Mouse (Mus musculus) midbrain, postnatal 0 days (tissue): ENCODE results near the gene Lamb1. TPM values are rescaled to one million over a fixed set of nuclear protein-coding genes. Genes with fewer than 3 reads are reported as not detected.

Experiments used
- ATAC-seq: fragments of 200-750 bp; cut with Nextera tagmentation; 2 replicates; pipeline ENCODE4 v1.8.0; 2017; ENCODE audit warnings: moderate number of reproducible peaks, mild to moderate bottlenecking, moderate TSS enrichment, moderate library complexity; ENCODE audit not compliant: low FRiP score
- DNase-seq: peaks from one replicate; pipeline ENCODE4 v3.0.0-alpha.2; 2015; ENCODE audit warnings: low spot score
- H3K27ac ChIP-seq: fragments of 300-500 bp; sonication (generic); 2 replicates; pipeline ENCODE4 v1.5.1; 2014; ENCODE audit warnings: low read depth, mild to moderate bottlenecking, low read length, mixed read lengths
- H3K27me3 ChIP-seq: fragments of 300-500 bp; sonication (generic); 2 replicates; pipeline ENCODE4 v1.6.1; 2014; ENCODE audit warnings: low read length, control low read depth, mixed read lengths; ENCODE audit not compliant: insufficient read depth
- H3K36me3 ChIP-seq: fragments of 300-500 bp; sonication (generic); 2 replicates; pipeline ENCODE4 v1.6.1; 2014; ENCODE audit warnings: low read length, control low read depth, mixed read lengths; ENCODE audit not compliant: insufficient read depth
- H3K4me1 ChIP-seq: fragments of 300-500 bp; sonication (generic); 2 replicates; pipeline ENCODE4 v1.6.1; 2014; ENCODE audit warnings: mild to moderate bottlenecking, control low read depth, antibody characterized with exemption, low read length, mixed read lengths; ENCODE audit not compliant: insufficient read depth
- H3K4me2 ChIP-seq: fragments of 300-500 bp; sonication (generic); 2 replicates; pipeline ENCODE4 v1.6.1; 2014; ENCODE audit warnings: low read depth, mild to moderate bottlenecking, low read length, mixed read lengths; ENCODE audit not compliant: poor library complexity, severe bottlenecking
- H3K4me3 ChIP-seq: fragments of 300-500 bp; sonication (generic); 2 replicates; pipeline ENCODE4 v1.5.1; 2014; ENCODE audit warnings: low read depth, mild to moderate bottlenecking, low read length, moderate library complexity
- H3K9ac ChIP-seq: fragments of 300-500 bp; sonication (generic); replicated peaks from 2 replicates; pipeline ENCODE4 v1.6.1; 2014; ENCODE audit warnings: mild to moderate bottlenecking, low read length, moderate library complexity, mixed read lengths; ENCODE audit not compliant: poor library complexity, severe bottlenecking
- H3K9me3 ChIP-seq: fragments of 300-500 bp; sonication (generic); 2 replicates; pipeline ENCODE4 v1.6.1; 2016; ENCODE audit warnings: low read length, control low read depth
- CTCF ChIP-seq: IDR thresholded peaks from 2 replicates; pipeline ENCODE4 v1.5.1; 2016; ENCODE audit warnings: antibody characterized with exemption, mild to moderate bottlenecking
- WGBS: fragments of 180-500 bp; shearing (Covaris S2); extraction: QIAGEN DNeasy Blood & Tissue Kit; methylation state at CpG from one replicate; pipeline ENCODE4 v1.1.7; 2014; 5-methylcytosine and 5-hydroxymethylcytosine counted together
- polyA plus RNA-seq: library from polyadenylated mRNA; unstranded; fragments of >200 nt; fragmentation: Nextera tagmentation; extraction: Ambion mirVana; gene quantifications from 2 replicates; pipeline ENCODE4 v1.2.1, GENCODE M21; 2015
- total RNA-seq: library from RNA; depleted of rRNA; stranded (reverse); fragments of >200 nt; gene quantifications from 2 replicates; pipeline ENCODE4 v1.2.3, GENCODE M21; 2014

The Lamb1 gene
- total and polyA plus RNA-seq, 2 experiments from 2014 or later = 7.6 to 19.5 TPM

- no peaks in the 10 kb centered on the region for H3K9me3 ChIP-seq
- H3K36me3 ChIP-seq = no peaks in the 10 kb centered on the region
- ATAC-seq (no peak), DNase-seq (no peak)
- H3K4me3 ChIP-seq = no peak overlapping the region
- no peak overlapping the region for H3K9ac ChIP-seq
- 76% methylated on average over 3 of the region's 3 CpGs for WGBS
- no peak for TF ChIP-seq CTCF
- H3K4me1 ChIP-seq = peaks cover 6% of the 10 kb centered on the region; the same call in 1 of the 2 replicates
- no peak overlapping the region for H3K27ac ChIP-seq
- H3K4me2 ChIP-seq = no peak overlapping the region
- peaks cover 16% of the 10 kb centered on the region for H3K27me3 ChIP-seq
Measured at GRCm38 (mm10) chr12:31268315-31268714, 3.3 kb downstream of the Lamb1 start.

- H3K27ac ChIP-seq = no peak overlapping the region
- no peak overlapping the region for H3K9ac ChIP-seq
- no peaks in the 10 kb centered on the region for H3K36me3 ChIP-seq
- 72% methylated on average over 12 of the region's 12 CpGs for WGBS
- H3K27me3 ChIP-seq = peaks cover 13% of the 10 kb centered on the region
- H3K4me1 ChIP-seq = peaks cover 6% of the 10 kb centered on the region; the same call in 1 of the 2 replicates
- no peak for TF ChIP-seq CTCF
- H3K9me3 ChIP-seq = no peaks in the 10 kb centered on the region
- H3K4me2 ChIP-seq = no peak overlapping the region
- ATAC-seq (no peak), DNase-seq (no peak)
- no peak overlapping the region for H3K4me3 ChIP-seq
Measured at GRCm38 (mm10) chr12:31269020-31269597, 4.1 kb downstream of the Lamb1 start.

GRCm38 (mm10) chr12:31270361-31270760 is 5.3 kb downstream of the Lamb1 start:
- WGBS = 89% methylated on average over 10 of the region's 10 CpGs
- H3K36me3 ChIP-seq = no peaks in the 10 kb centered on the region
- no peak overlapping the region for H3K9ac ChIP-seq
- TF ChIP-seq CTCF = no peak
- peaks cover 1% of the 10 kb centered on the region; the same call in 1 of the 2 replicates for H3K4me1 ChIP-seq
- peaks cover 3% of the 10 kb centered on the region; the same call in 1 of the 2 replicates for H3K27me3 ChIP-seq
- H3K4me2 ChIP-seq = no peak overlapping the region
- no peak overlapping the region for H3K27ac ChIP-seq
- H3K4me3 ChIP-seq = no peak overlapping the region
- DNase-seq = no peak
- no peak for ATAC-seq
- no peaks in the 10 kb centered on the region for H3K9me3 ChIP-seq

- WGBS = 53% methylated on average over 5 of the region's 5 CpGs
- no peaks in the 10 kb centered on the region for H3K36me3 ChIP-seq
- H3K4me2 ChIP-seq = no peak overlapping the region
- H3K9ac ChIP-seq = no peak overlapping the region
- H3K4me1 ChIP-seq = no peaks in the 10 kb centered on the region; the same call in 1 of the 2 replicates
- peaks cover 3% of the 10 kb centered on the region; the same call in 1 of the 2 replicates for H3K27me3 ChIP-seq
- no peak overlapping the region for H3K27ac ChIP-seq
- no peak for TF ChIP-seq CTCF
- ATAC-seq (no peak), DNase-seq (no peak)
- H3K4me3 ChIP-seq = no peak overlapping the region
- H3K9me3 ChIP-seq = no peaks in the 10 kb centered on the region
Measured at GRCm38 (mm10) chr12:31270776-31271175, 5.7 kb downstream of the Lamb1 start.

GRCm38 (mm10) chr12:31271361-31272011 is 6.5 kb downstream of the Lamb1 start:
- TF ChIP-seq CTCF = no peak
- Histone ChIP-seq H3K27ac (no peak overlapping the region), H3K9ac (no peak overlapping the region), H3K4me3 (no peak overlapping the region), H3K27me3 (peaks cover 3% of the 10 kb centered on the region; the same call in 1 of the 2 replicates), H3K4me1 (no peaks in the 10 kb centered on the region; the same call in 1 of the 2 replicates), H3K9me3 (no peaks in the 10 kb centered on the region), H3K36me3 (no peaks in the 10 kb centered on the region), H3K4me2 (no peak overlapping the region)
- DNase-seq = no peak
- whole genome bisulfite sequencing = 61% methylated on average over 16 of the region's 16 CpGs
- no peak for ATAC-seq

- ATAC-seq (no peak), DNase-seq (no peak)
- H3K4me1 ChIP-seq = no peaks in the 10 kb centered on the region
- H3K4me2 ChIP-seq = no peak overlapping the region
- no peak overlapping the region for H3K4me3 ChIP-seq
- no peaks in the 10 kb centered on the region for H3K9me3 ChIP-seq
- no peak for TF ChIP-seq CTCF
- WGBS = 77% methylated on average over 8 of the region's 8 CpGs
- H3K9ac ChIP-seq = no peak overlapping the region
- no peaks in the 10 kb centered on the region for H3K36me3 ChIP-seq
- H3K27ac ChIP-seq = no peak overlapping the region
- H3K27me3 ChIP-seq = no peaks in the 10 kb centered on the region
Measured at GRCm38 (mm10) chr12:31272012-31272735, 7.1 kb downstream of the Lamb1 start.
